Mouse (Mus musculus) embryo, embryonic 11 days (tissue): ENCODE data around the gene Ildr2.
A peak's percentile ranks its signal among the peaks of the same experiment; 100 is the strongest.

Source experiments
- DNase-seq: peaks from one replicate; pipeline ENCODE4 v3.0.0-alpha.2; 2015

Ildr2 gene

GRCm38 (mm10) chr1:166286231-166286630, 32.3 kb downstream of the Ildr2 start:
- no peak for DNase-seq

- no peak for DNase-seq
These were observed 36.6 kb downstream of the Ildr2 start for GRCm38 (mm10) chr1:166290562-166290961.

GRCm38 (mm10) chr1:166293086-166293485, 39.1 kb downstream of the Ildr2 start:
- no peak for DNase-seq

GRCm38 (mm10) chr1:166295548-166295947, 41.6 kb downstream of the Ildr2 start:
- no peak for DNase-seq

GRCm38 (mm10) chr1:166296371-166296770, 42.4 kb downstream of the Ildr2 start:
- no peak for DNase-seq

- no peak for DNase-seq
These were observed 43.0 kb downstream of the Ildr2 start for GRCm38 (mm10) chr1:166296971-166297370.

GRCm38 (mm10) chr1:166297499-166298111, 43.7 kb downstream of the Ildr2 start:
- DNase-seq = no peak

GRCm38 (mm10) chr1:166298884-166299283, 44.9 kb downstream of the Ildr2 start:
- no peak for DNase-seq

- no peak for DNase-seq
These were observed 45.9 kb downstream of the Ildr2 start for GRCm38 (mm10) chr1:166299821-166300220.

- DNase-seq = no peak
These were observed 46.6 kb downstream of the Ildr2 start for GRCm38 (mm10) chr1:166300526-166300925.

- DNase-seq = no peak
These were observed 50.7 kb downstream of the Ildr2 start for GRCm38 (mm10) chr1:166304352-166305240.

GRCm38 (mm10) chr1:166308471-166308850, 54.5 kb downstream of the Ildr2 start:
- no peak for DNase-seq

- DNase-seq = peak; percentile 76
These were observed 55.1 kb downstream of the Ildr2 start for GRCm38 (mm10) chr1:166308851-166309715.

- DNase-seq = no peak
These were observed 57.2 kb downstream of the Ildr2 start for GRCm38 (mm10) chr1:166311151-166311550.

- DNase-seq = no peak
These were observed 59.7 kb downstream of the Ildr2 start for GRCm38 (mm10) chr1:166313637-166314036.

- DNase-seq = no peak
These were observed 61.8 kb downstream of the Ildr2 start for GRCm38 (mm10) chr1:166315706-166316105.

- peak; percentile 87 for DNase-seq
These were observed 65.3 kb downstream of the Ildr2 start for GRCm38 (mm10) chr1:166319132-166319698.

- DNase-seq = no peak
These were observed 72.5 kb downstream of the Ildr2 start for GRCm38 (mm10) chr1:166326421-166326820.

GRCm38 (mm10) chr1:166330752-166331151, 76.8 kb downstream of the Ildr2 start:
- DNase-seq = no peak

GRCm38 (mm10) chr1:166339110-166339509, 85.2 kb downstream of the Ildr2 start:
- no peak for DNase-seq

- no peak for DNase-seq
These were observed 88.1 kb downstream of the Ildr2 start for GRCm38 (mm10) chr1:166342060-166342459.

- DNase-seq = no peak
These were observed 88.6 kb downstream of the Ildr2 start for GRCm38 (mm10) chr1:166342539-166342938.

- no peak for DNase-seq
These were observed 89.6 kb downstream of the Ildr2 start for GRCm38 (mm10) chr1:166343586-166343985.
